Mouse (Mus musculus): ENCODE results near the gene Enpep. TPM values are rescaled to one million over a fixed set of nuclear protein-coding genes. Genes with fewer than 3 reads are reported as not detected.
A peak's percentile ranks its signal among the peaks of the same experiment; 100 is the strongest.

Gene Enpep
- polyA plus RNA-seq, 1 experiment, result 2.8 TPM

DNA sequence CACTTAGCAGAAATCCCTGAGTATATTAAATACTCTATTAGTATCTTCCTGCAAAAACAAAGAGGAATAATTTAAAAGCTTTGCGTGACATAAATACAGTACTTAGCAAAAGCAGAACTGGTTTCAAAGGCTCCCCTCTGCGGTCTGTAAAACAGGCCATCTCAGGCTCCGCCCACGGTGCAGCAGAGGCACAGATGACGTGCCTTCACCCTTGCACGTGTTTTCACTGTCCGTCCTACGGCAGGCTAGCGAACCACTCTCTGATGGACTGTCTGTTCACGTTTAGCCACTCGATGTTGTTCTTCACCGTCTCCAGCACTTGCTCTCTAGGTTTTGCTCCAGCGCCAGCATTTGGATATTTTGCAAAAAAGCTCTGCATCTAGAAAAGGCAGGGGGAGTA lies 62.5 kb downstream of the Enpep start:
- H3K4me3 ChIP-seq (ENCODE audit: insufficient read depth, low read length), result no peak overlapping the region
- H3K27ac ChIP-seq (ENCODE audit: insufficient read depth, low read length), result no peak overlapping the region
- no peaks in the 10 kb centered on the region for H3K4me1 ChIP-seq (ENCODE audit: control insufficient read depth, insufficient read depth, low read length)
- TF ChIP-seq CTCF (IDR thresholded peaks at IDR 0.05; ENCODE audit: extremely low read depth, insufficient read depth, low read length) (no peak), POLR2A (IDR thresholded peaks at IDR 0.05; ENCODE audit: extremely low read depth, insufficient read depth, low read length) (no peak)

DNA sequence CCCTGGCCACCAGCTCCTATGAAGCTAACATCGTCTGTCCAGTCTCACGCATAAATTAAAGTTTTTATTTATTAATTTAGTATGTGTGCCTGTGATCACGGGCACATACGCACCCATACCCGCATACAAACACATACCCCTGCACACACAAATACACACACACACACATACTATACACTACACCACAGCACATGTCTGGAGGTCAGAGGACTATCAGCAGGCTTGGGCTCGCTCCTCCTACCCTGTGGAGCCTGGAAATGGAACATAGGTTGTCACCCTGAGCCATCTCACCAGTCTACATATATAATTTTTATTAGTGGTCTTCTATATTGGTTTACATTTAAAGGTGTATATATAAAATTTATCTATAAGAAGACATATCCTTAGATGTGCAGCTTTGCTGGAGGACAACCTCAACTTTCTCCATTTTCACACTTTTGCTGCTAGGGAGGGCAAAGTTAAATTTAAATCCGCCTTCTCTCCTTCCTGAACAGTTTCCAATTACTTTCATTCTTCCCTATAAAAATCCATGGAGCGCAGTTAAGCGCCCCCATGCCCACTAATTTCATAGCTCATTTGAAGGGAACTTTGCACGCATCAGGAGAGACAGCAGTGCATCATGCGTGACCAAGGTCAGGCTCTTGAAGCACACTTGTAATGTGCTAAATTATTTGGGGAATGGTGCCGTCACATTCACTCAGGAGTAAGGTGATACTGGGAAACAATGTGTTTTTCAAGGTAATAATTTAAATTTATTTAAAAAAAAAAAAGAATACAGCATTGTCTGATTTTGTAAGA lies 63.4 kb downstream of the Enpep start:
- H3K27ac ChIP-seq (ENCODE audit: insufficient read depth, low read length), result no peak overlapping the region
- no peak for TF ChIP-seq CTCF (IDR thresholded peaks at IDR 0.05; ENCODE audit: extremely low read depth, insufficient read depth, low read length)
- H3K4me3 ChIP-seq (ENCODE audit: insufficient read depth, low read length), result no peak overlapping the region
- H3K4me1 ChIP-seq (ENCODE audit: control insufficient read depth, insufficient read depth, low read length), result no peaks in the 10 kb centered on the region

DNA sequence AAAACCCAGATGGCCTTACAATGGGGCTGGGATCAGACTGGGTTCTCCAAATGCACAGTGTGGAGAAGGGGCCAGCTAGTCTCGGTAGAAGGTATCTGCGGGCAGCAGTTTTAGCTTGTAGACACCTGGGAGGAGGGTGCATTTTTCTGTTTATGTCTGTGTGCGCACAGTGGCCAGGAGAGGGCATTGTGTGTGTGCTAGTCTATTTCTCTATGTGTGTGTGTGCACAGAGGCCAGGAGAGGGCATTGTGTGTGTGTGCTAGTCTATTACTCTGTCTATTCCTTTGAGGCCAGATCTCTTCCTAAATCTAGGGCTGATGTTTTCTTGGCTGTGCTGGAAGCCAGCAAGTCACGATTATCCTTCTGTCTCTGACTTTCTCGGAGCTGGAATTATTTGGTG lies 74.0 kb downstream of the Enpep start:
- Histone ChIP-seq H3K4me1 (ENCODE audit: control insufficient read depth, insufficient read depth, low read length) (no peaks in the 10 kb centered on the region), H3K27ac (ENCODE audit: insufficient read depth, low read length) (no peak overlapping the region), H3K4me3 (ENCODE audit: insufficient read depth, low read length) (no peak overlapping the region)
- TF ChIP-seq CTCF (IDR thresholded peaks at IDR 0.05; ENCODE audit: extremely low read depth, insufficient read depth, low read length) (no peak), POLR2A (IDR thresholded peaks at IDR 0.05; ENCODE audit: extremely low read depth, insufficient read depth, low read length) (no peak)

DNA sequence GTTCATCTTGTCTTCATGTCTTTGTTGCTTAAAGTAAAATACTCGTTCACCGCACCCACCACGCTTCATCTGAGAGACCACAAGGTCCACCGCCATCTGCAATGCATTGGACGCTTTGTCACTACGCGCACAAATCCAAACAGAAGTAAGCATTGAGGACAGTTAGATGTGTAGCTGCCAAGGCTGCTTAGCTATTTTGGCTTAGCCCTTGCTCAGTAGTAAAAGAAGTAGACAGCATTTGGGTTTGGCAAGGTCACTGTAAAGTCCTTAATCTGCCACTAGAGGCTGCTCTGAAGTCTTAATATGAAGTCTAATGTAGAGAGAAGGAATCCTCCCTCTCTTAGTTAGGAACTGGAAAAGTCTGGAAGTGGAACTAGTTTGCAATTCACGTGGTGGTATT lies 75.8 kb downstream of the Enpep start:
- TF ChIP-seq POLR2A (IDR thresholded peaks at IDR 0.05; ENCODE audit: extremely low read depth, insufficient read depth, low read length), result no peak
- TF ChIP-seq CTCF (IDR thresholded peaks at IDR 0.05; ENCODE audit: extremely low read depth, insufficient read depth, low read length), result peak; percentile 11; the same call in 1 of the 2 replicates
- no peak overlapping the region for H3K27ac ChIP-seq (ENCODE audit: insufficient read depth, low read length)
- H3K4me1 ChIP-seq (ENCODE audit: control insufficient read depth, insufficient read depth, low read length), result no peaks in the 10 kb centered on the region
- H3K4me3 ChIP-seq (ENCODE audit: insufficient read depth, low read length), result no peak overlapping the region

DNA sequence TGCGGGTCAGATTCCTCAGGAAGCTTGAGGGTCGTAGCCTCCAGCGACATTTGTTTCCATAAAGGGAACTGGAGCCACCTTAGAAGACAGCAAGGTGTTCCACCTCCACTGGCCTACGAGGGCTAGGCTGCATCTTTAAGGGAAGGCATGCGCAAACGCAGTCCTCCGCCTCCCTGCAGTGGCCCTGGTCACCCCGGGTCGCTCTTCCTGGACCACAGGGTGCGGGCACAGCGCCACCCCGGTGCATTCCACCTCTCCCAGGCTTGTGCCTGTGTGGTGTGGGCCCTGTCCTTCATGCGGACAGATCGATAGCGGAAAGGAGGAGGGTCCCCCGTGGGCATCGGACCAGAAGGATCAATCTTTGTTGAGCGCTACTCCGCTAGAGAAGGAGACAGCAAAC lies 76.2 kb downstream of the Enpep start:
- TF ChIP-seq POLR2A (IDR thresholded peaks at IDR 0.05; ENCODE audit: extremely low read depth, insufficient read depth, low read length) (no peak), CTCF (IDR thresholded peaks at IDR 0.05; ENCODE audit: extremely low read depth, insufficient read depth, low read length) (no peak)
- no peak overlapping the region for H3K27ac ChIP-seq (ENCODE audit: insufficient read depth, low read length)
- no peak overlapping the region for H3K4me3 ChIP-seq (ENCODE audit: insufficient read depth, low read length)
- H3K4me1 ChIP-seq (ENCODE audit: control insufficient read depth, insufficient read depth, low read length), result no peaks in the 10 kb centered on the region

DNA sequence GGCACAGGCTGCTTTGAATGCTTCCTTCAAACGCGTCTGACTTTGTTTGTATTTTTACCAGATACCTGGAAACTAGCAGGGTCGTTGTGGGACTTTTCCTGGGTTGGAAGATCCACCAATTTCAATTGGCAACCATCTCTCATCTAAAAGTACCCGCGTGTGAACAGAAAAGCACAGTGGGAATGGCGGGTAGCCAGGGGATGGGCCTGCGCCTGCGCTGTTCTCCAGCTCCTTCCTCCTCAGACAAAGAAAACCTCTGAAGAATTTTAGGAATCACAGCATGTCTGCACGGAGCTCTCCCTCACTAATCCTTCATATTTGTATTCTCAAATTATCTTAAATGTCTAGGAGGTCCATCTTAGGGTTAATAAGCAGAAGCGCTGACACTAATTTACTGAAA lies 78.3 kb downstream of the Enpep start:
- Histone ChIP-seq H3K4me1 (ENCODE audit: control insufficient read depth, insufficient read depth, low read length) (no peaks in the 10 kb centered on the region), H3K4me3 (ENCODE audit: insufficient read depth, low read length) (peak overlapping the region; percentile 19; the same call in 1 of the 2 replicates), H3K27ac (ENCODE audit: insufficient read depth, low read length) (no peak overlapping the region)
- TF ChIP-seq POLR2A (IDR thresholded peaks at IDR 0.05; ENCODE audit: extremely low read depth, insufficient read depth, low read length) (no peak), CTCF (IDR thresholded peaks at IDR 0.05; ENCODE audit: extremely low read depth, insufficient read depth, low read length) (no peak)

DNA sequence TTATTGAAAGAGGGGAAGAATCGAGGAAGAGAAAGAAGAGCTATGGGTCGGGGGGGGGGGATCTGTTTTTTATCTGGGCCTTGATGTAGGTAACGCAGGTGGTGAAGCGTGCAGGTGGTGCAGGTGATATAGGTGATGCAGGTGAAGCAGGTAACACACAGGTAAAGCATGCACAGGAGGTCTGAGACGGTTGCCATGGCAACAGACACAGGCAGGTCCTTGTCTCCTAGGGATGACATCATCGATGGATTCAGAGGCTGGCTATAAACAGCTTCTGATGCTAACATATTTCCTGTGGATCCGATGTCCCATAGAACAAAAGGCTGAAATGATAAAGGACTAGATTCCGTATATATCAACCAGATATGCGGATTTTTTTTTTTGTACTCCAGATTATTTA lies 81.5 kb downstream of the Enpep start:
- Histone ChIP-seq H3K4me1 (ENCODE audit: control insufficient read depth, insufficient read depth, low read length) (no peaks in the 10 kb centered on the region), H3K4me3 (ENCODE audit: insufficient read depth, low read length) (no peak overlapping the region), H3K27ac (ENCODE audit: insufficient read depth, low read length) (no peak overlapping the region)
- no peak for TF ChIP-seq POLR2A (IDR thresholded peaks at IDR 0.05; ENCODE audit: extremely low read depth, insufficient read depth, low read length)
- TF ChIP-seq CTCF (IDR thresholded peaks at IDR 0.05; ENCODE audit: extremely low read depth, insufficient read depth, low read length), result no peak

DNA sequence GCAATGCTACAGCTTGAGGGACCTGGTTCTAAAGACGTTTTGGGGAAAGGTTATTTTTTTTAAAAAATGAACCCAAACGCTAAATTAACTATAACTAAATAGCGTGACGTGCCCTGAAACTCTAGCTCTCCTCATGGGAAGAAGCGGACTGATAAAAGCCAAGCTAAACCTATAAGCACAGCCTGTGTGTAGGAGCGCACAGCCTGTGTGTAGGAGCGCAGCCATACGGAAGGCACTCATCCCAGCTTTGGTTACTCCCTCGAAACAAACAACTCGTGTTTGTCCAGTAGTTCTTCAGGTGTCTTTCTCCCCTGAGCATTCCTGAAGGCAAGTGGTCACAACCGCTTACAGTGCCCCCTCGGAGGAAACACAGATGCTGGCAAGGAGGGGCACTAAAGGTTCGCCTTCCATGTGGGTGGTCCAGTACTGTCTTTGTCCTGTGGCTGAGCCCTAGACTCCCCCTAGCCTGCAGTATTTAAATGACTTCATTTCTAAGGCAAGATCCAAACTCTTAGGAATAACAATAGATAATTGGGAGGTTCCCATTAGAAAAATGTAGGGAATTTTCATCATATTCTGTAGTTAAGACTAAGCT lies 93.8 kb downstream of the Enpep start:
- H3K4me1 ChIP-seq (ENCODE audit: control insufficient read depth, insufficient read depth, low read length), result no peaks in the 10 kb centered on the region
- TF ChIP-seq CTCF (IDR thresholded peaks at IDR 0.05; ENCODE audit: extremely low read depth, insufficient read depth, low read length), result no peak
- TF ChIP-seq POLR2A (IDR thresholded peaks at IDR 0.05; ENCODE audit: extremely low read depth, insufficient read depth, low read length), result no peak
- H3K4me3 ChIP-seq (ENCODE audit: insufficient read depth, low read length), result no peak overlapping the region
- H3K27ac ChIP-seq (ENCODE audit: insufficient read depth, low read length), result no peak overlapping the region

DNA sequence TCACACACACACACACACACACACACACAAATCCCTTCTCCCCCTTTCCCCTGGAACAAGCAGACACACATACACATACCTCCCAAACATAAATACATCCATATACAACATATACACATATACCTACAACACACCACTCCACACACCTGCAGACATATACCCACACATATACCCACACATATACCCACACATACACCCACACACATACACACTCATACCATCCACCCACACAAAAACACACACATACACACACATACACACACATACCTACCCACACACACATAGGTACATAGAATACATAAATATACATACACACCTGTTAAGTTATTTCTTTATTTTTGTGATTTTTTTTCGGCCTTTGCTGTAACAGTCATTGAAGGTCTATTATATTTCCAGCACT lies 94.5 kb downstream of the Enpep start:
- Histone ChIP-seq H3K4me1 (ENCODE audit: control insufficient read depth, insufficient read depth, low read length) (no peaks in the 10 kb centered on the region), H3K27ac (ENCODE audit: insufficient read depth, low read length) (no peak overlapping the region), H3K4me3 (ENCODE audit: insufficient read depth, low read length) (no peak overlapping the region)
- TF ChIP-seq POLR2A (IDR thresholded peaks at IDR 0.05; ENCODE audit: extremely low read depth, insufficient read depth, low read length) (no peak), CTCF (IDR thresholded peaks at IDR 0.05; ENCODE audit: extremely low read depth, insufficient read depth, low read length) (no peak)

DNA sequence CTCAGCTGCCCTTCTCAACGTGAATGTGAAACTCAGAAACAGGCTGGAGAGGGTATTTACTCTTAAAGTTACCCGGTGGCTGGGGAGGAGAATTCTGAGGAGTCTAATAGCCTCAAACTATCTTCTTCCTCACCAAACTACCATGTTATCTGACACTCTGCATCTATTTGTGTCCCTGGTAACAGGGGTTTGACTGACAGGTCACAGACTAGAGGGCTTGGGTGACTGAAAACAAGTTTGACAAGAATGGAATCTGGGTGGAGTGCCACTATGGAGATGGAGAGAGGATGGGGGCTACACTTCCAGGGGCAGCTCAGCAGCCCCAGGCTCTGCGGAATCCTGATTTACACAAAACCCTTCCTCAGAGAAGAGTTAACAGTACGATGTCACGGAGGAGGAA lies 105.2 kb downstream of the Enpep start:
- no peaks in the 10 kb centered on the region for H3K4me1 ChIP-seq (ENCODE audit: control insufficient read depth, insufficient read depth, low read length)
- H3K4me3 ChIP-seq (ENCODE audit: insufficient read depth, low read length), result no peak overlapping the region
- TF ChIP-seq POLR2A (IDR thresholded peaks at IDR 0.05; ENCODE audit: extremely low read depth, insufficient read depth, low read length), result no peak
- TF ChIP-seq CTCF (IDR thresholded peaks at IDR 0.05; ENCODE audit: extremely low read depth, insufficient read depth, low read length), result no peak
- H3K27ac ChIP-seq (ENCODE audit: insufficient read depth, low read length), result no peak overlapping the region

Data from cortical plate, adult 2 months (tissue).